Mouse (Mus musculus): ENCODE results near the gene Ccdc59.

GRCm38 (mm10) chr10:105842574-105842973 lies 1.7 kb downstream of the Ccdc59 start:
- TF ChIP-seq CTCF (IDR thresholded peaks at IDR 0.05; ENCODE audit: borderline replicate concordance, insufficient read depth, low read length) (no peak), POLR2A (IDR thresholded peaks at IDR 0.05; ENCODE audit: low read depth, low read length) (no peak)

All from embryonic fibroblast, embryonic 13.5 days (primary cell).